Mouse (Mus musculus) forebrain, embryonic 13.5 days (tissue): ENCODE measurements around the gene Klhdc8b. TPM values are rescaled to one million over a fixed set of nuclear protein-coding genes. Genes with fewer than 3 reads are reported as not detected.

Experiments used
- ATAC-seq: fragments of 200-750 bp; cut with Nextera tagmentation; 2 replicates; pipeline ENCODE4 v1.8.0; 2017
- H3K27ac ChIP-seq: fragments of 300-500 bp; sonication (generic); 2 replicates; pipeline ENCODE4 v1.5.1; 2015; ENCODE audit warnings: inconsistent platforms, mild to moderate bottlenecking, moderate library complexity
- H3K27me3 ChIP-seq: fragments of 300-500 bp; sonication (generic); 2 replicates; pipeline ENCODE4 v1.6.1; 2015; ENCODE audit warnings: mild to moderate bottlenecking, inconsistent platforms
- H3K36me3 ChIP-seq: fragments of 300-500 bp; sonication (generic); 2 replicates; pipeline ENCODE4 v1.6.1; 2015; ENCODE audit warnings: mild to moderate bottlenecking, inconsistent platforms; ENCODE audit not compliant: poor library complexity, severe bottlenecking
- H3K4me1 ChIP-seq: fragments of 300-500 bp; sonication (generic); 2 replicates; pipeline ENCODE4 v1.6.1; 2015; ENCODE audit warnings: inconsistent platforms
- H3K4me2 ChIP-seq: fragments of 300-500 bp; sonication (generic); 2 replicates; pipeline ENCODE4 v1.6.1; 2015; ENCODE audit warnings: inconsistent platforms, mild to moderate bottlenecking, moderate library complexity
- H3K4me3 ChIP-seq: fragments of 300-500 bp; sonication (generic); 2 replicates; pipeline ENCODE4 v1.5.1; 2015; ENCODE audit warnings: mild to moderate bottlenecking, inconsistent platforms
- H3K9ac ChIP-seq: fragments of 300-500 bp; sonication (generic); 2 replicates; pipeline ENCODE4 v1.6.1; 2015; ENCODE audit warnings: mild to moderate bottlenecking, inconsistent platforms
- H3K9me3 ChIP-seq: fragments of 300-500 bp; sonication (generic); replicated peaks from 2 replicates; pipeline ENCODE4 v1.6.1; 2016; ENCODE audit warnings: inconsistent platforms
- WGBS: fragments of 180-500 bp; shearing (Covaris S2); methylation state at CpG from one replicate; pipeline ENCODE4 v1.1.7; 2015; 5-methylcytosine and 5-hydroxymethylcytosine counted together
- polyA plus RNA-seq: library from polyadenylated mRNA; unstranded; fragments of >200 nt; fragmentation: Nextera tagmentation; extraction: Ambion mirVana; gene quantifications from 2 replicates; pipeline ENCODE4 v1.2.1, GENCODE M21; 2015

The Klhdc8b gene
- polyA plus RNA-seq, 1 experiment from 2014 or later, result 54.1 TPM

- peak within 1 kb of the TSS; percentile 64 for H3K4me2 ChIP-seq
- no peaks in the 10 kb centered on the region for H3K9me3 ChIP-seq
- WGBS, result 6% methylated on average over 10 of the region's 10 CpGs
- peaks cover 25% of the 10 kb centered on the region for H3K4me1 ChIP-seq
- H3K27me3 ChIP-seq, result no peaks in the 10 kb centered on the region
- peak within 1 kb of the TSS; percentile 44 for H3K4me3 ChIP-seq
- peak within 1 kb of the TSS; percentile 57 for H3K27ac ChIP-seq
- peak within 1 kb of the TSS; percentile 69 for H3K9ac ChIP-seq
- peaks cover 19% of the 10 kb centered on the region; the same call in 1 of the 2 replicates for H3K36me3 ChIP-seq
- peak; percentile 52 for ATAC-seq
Measured at GRCm38 (mm10) chr9:108479721-108480351, 18.5 kb upstream of the Klhdc8b start, which contains the start of gene Lamb2. Gene Lamb2, plus strand, starts transcription at chr9:108479736.

DNA sequence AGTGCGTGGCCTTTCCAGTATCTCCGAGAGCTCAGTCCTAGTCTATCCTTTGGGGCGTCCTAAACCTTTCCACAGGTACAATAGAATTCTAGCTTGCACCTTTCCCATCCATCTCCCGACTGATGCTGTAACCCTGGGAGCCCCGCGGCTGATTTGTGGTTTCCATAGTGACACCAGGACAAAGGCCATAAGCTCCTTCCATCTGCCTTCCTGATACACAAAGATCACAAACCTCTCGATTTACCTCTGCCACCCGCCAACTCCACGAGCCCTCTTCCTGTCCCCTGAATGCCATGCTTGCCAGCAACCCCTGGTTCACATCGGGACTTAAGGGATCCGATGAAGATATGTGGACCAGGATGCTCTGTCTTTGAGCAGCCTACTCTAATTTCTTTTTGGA is 17.9 kb upstream of the Klhdc8b start:
- Histone ChIP-seq H3K4me2 (peak overlapping the region; percentile 64), H3K4me3 (peak overlapping the region; percentile 44), H3K9ac (peak overlapping the region; percentile 58; the same call in 1 of the 2 replicates), H3K36me3 (peaks cover 16% of the 10 kb centered on the region; the same call in 1 of the 2 replicates), H3K4me1 (peaks cover 25% of the 10 kb centered on the region), H3K27ac (peak overlapping the region; percentile 57), H3K9me3 (no peaks in the 10 kb centered on the region), H3K27me3 (no peaks in the 10 kb centered on the region)
- 21% methylated on average over 11 of the region's 11 CpGs for WGBS
- no peak; the same call in 1 of the 2 replicates for ATAC-seq

GRCm38 (mm10) chr9:108478638-108479156 is 17.3 kb upstream of the Klhdc8b start:
- Histone ChIP-seq H3K9me3 (no peaks in the 10 kb centered on the region), H3K4me3 (peak overlapping the region; percentile 44), H3K27me3 (no peaks in the 10 kb centered on the region), H3K9ac (peak overlapping the region; percentile 58), H3K27ac (peak overlapping the region; percentile 57; the same call in 1 of the 2 replicates), H3K36me3 (peaks cover 10% of the 10 kb centered on the region; the same call in 1 of the 2 replicates), H3K4me1 (peaks cover 25% of the 10 kb centered on the region), H3K4me2 (peak overlapping the region; percentile 64)
- WGBS, result under 1% methylated on average over 20 of the region's 20 CpGs
- ATAC-seq, result peak; percentile 71; the same call in 1 of the 2 replicates

DNA sequence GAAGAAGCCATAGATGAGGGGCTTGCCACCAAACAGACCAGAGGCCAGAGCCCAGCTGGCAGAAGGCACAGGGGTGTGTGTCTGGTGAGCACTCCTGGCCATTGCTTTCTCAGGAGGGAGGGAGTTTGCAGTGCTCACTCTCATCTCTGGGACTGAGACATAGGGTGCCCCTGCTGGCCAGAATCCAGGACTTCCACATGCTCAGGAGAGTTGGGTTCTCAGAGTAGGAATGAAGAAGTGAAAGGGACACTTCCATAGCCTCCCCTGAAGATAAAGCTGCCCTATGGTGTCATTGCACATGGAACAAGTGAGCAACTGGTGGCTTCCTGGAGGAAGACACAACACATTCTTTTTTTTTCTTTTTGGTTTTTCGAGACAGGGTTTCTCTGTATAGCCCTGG is 13.1 kb upstream of the Klhdc8b start:
- Histone ChIP-seq H3K27me3 (no peaks in the 10 kb centered on the region), H3K36me3 (no peaks in the 10 kb centered on the region), H3K9ac (no peak overlapping the region), H3K4me3 (no peak overlapping the region), H3K4me2 (no peak overlapping the region), H3K4me1 (peaks cover 11% of the 10 kb centered on the region), H3K9me3 (no peaks in the 10 kb centered on the region), H3K27ac (no peak overlapping the region)
- 79% methylated on average over 1 of the region's 1 CpGs for WGBS
- no peak for ATAC-seq

GRCm38 (mm10) chr9:108469845-108470244 is 8.5 kb upstream of the Klhdc8b start:
- no peak overlapping the region for H3K27ac ChIP-seq
- H3K4me3 ChIP-seq, result no peak overlapping the region
- no peak for ATAC-seq
- 83% methylated on average over 4 of the region's 4 CpGs for WGBS
- no peaks in the 10 kb centered on the region for H3K9me3 ChIP-seq
- H3K4me2 ChIP-seq, result no peak overlapping the region
- peaks cover 26% of the 10 kb centered on the region for H3K36me3 ChIP-seq
- no peak overlapping the region for H3K9ac ChIP-seq
- no peaks in the 10 kb centered on the region for H3K4me1 ChIP-seq
- H3K27me3 ChIP-seq, result no peaks in the 10 kb centered on the region

GRCm38 (mm10) chr9:108469430-108469829 is 8.0 kb upstream of the Klhdc8b start:
- 87% methylated on average over 5 of the region's 5 CpGs for WGBS
- Histone ChIP-seq H3K4me1 (no peaks in the 10 kb centered on the region), H3K9ac (no peak overlapping the region), H3K27ac (no peak overlapping the region), H3K36me3 (peaks cover 30% of the 10 kb centered on the region), H3K27me3 (no peaks in the 10 kb centered on the region), H3K9me3 (no peaks in the 10 kb centered on the region), H3K4me3 (no peak overlapping the region), H3K4me2 (no peak overlapping the region)
- no peak for ATAC-seq

GRCm38 (mm10) chr9:108466219-108466618 is 4.8 kb upstream of the Klhdc8b start:
- Histone ChIP-seq H3K4me3 (no peak overlapping the region), H3K9me3 (no peaks in the 10 kb centered on the region), H3K27ac (no peak overlapping the region), H3K27me3 (no peaks in the 10 kb centered on the region), H3K36me3 (peaks cover 47% of the 10 kb centered on the region), H3K9ac (no peak overlapping the region), H3K4me1 (peaks cover 10% of the 10 kb centered on the region), H3K4me2 (no peak overlapping the region)
- no peak for ATAC-seq
- WGBS, result 90% methylated on average over 2 of the region's 2 CpGs

- Histone ChIP-seq H3K36me3 (peaks cover 47% of the 10 kb centered on the region), H3K27ac (no peak overlapping the region), H3K9ac (no peak overlapping the region), H3K27me3 (no peaks in the 10 kb centered on the region), H3K4me2 (no peak overlapping the region), H3K4me3 (no peak overlapping the region), H3K9me3 (no peaks in the 10 kb centered on the region), H3K4me1 (peaks cover 18% of the 10 kb centered on the region)
- no peak for ATAC-seq
- 97% methylated on average over 9 of the region's 9 CpGs for WGBS
Measured at GRCm38 (mm10) chr9:108463713-108464112, 2.3 kb upstream of the Klhdc8b start.

- no peak for ATAC-seq
- peaks cover 43% of the 10 kb centered on the region for H3K36me3 ChIP-seq
- H3K27me3 ChIP-seq, result no peaks in the 10 kb centered on the region
- H3K9me3 ChIP-seq, result no peaks in the 10 kb centered on the region
- no peak overlapping the region for H3K4me3 ChIP-seq
- peaks cover 18% of the 10 kb centered on the region for H3K4me1 ChIP-seq
- peak overlapping the region; percentile 85 for H3K4me2 ChIP-seq
- H3K27ac ChIP-seq, result no peak overlapping the region
- 89% methylated on average over 10 of the region's 10 CpGs for WGBS
- H3K9ac ChIP-seq, result no peak overlapping the region
Measured at GRCm38 (mm10) chr9:108462192-108462591, 811 bp upstream of the Klhdc8b start.

- 90% methylated on average over 5 of the region's 5 CpGs for WGBS
- ATAC-seq, result no peak
- peak overlapping the region; percentile 79 for H3K9ac ChIP-seq
- H3K4me3 ChIP-seq, result peak overlapping the region; percentile 85
- peaks cover 18% of the 10 kb centered on the region for H3K4me1 ChIP-seq
- no peaks in the 10 kb centered on the region for H3K9me3 ChIP-seq
- peak overlapping the region; percentile 85 for H3K4me2 ChIP-seq
- peaks cover 38% of the 10 kb centered on the region for H3K36me3 ChIP-seq
- no peak overlapping the region for H3K27ac ChIP-seq
- H3K27me3 ChIP-seq, result no peaks in the 10 kb centered on the region
Measured at GRCm38 (mm10) chr9:108461675-108462074, 294 bp upstream of the Klhdc8b start.

- Histone ChIP-seq H3K9me3 (no peaks in the 10 kb centered on the region), H3K27me3 (no peaks in the 10 kb centered on the region), H3K4me3 (peak within 1 kb of the TSS; percentile 85), H3K36me3 (peaks cover 28% of the 10 kb centered on the region), H3K9ac (peak within 1 kb of the TSS; percentile 79), H3K27ac (peak within 1 kb of the TSS; percentile 72), H3K4me1 (peaks cover 18% of the 10 kb centered on the region), H3K4me2 (peak within 1 kb of the TSS; percentile 85)
- ATAC-seq, result peak; percentile 85
- WGBS, result under 1% methylated on average over 52 of the region's 52 CpGs
Measured at GRCm38 (mm10) chr9:108460319-108461178, 832 bp downstream of the Klhdc8b start, which contains the start of gene Ccdc71. Gene Ccdc71, plus strand, starts transcription at chr9:108460527.

DNA sequence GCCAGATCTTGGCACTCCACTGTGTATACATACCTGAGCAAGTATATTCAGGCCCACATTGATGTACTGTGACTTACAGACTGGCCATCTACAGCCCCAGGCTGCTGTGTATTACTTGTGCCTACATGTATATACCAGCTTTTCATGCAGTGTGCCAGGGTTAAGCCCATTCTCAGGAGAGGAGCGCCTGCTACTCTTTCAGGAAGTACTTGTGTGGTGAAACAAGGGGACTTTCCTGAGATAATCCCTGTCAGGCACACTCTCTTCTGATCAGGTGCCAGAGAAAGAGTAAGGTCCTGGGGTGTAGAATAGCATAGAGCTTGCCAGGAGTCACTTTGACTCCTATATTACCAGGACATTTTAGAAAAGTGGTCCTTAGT is 1.5 kb downstream of the Klhdc8b start:
- Histone ChIP-seq H3K36me3 (peaks cover 22% of the 10 kb centered on the region), H3K4me2 (peak overlapping the region; percentile 85), H3K27me3 (no peaks in the 10 kb centered on the region), H3K4me1 (peaks cover 18% of the 10 kb centered on the region), H3K9ac (no peak overlapping the region), H3K9me3 (no peaks in the 10 kb centered on the region), H3K27ac (peak overlapping the region; percentile 72; the same call in 1 of the 2 replicates), H3K4me3 (peak overlapping the region; percentile 85)
- ATAC-seq, result peak; percentile 27
- 90% methylated on average over 1 of the region's 1 CpGs for WGBS
